Mouse (Mus musculus) E14TG2a.4 (cell line): ENCODE results near the gene Psme1.

ENCODE experiments used
- H3K27me3 ChIP-seq: 2 replicates; pipeline ENCODE4 v1.6.1; 2014; ENCODE audit warnings: low read length, control low read depth; ENCODE audit not compliant: insufficient read depth
- H3K36me3 ChIP-seq: 2 replicates; pipeline ENCODE4 v1.6.1; 2014; ENCODE audit warnings: low read length, control low read depth; ENCODE audit not compliant: insufficient read depth
- H3K4me1 ChIP-seq: replicated peaks from 2 replicates; pipeline ENCODE4 v1.6.1; 2014; ENCODE audit warnings: low read depth, low read length, control low read depth
- H3K4me3 ChIP-seq: replicated peaks from 2 replicates; pipeline ENCODE4 v1.5.1; 2014; ENCODE audit warnings: mild to moderate bottlenecking, low read length
- H3K9me3 ChIP-seq: 2 replicates; pipeline ENCODE4 v1.6.1; 2014; ENCODE audit warnings: low read length, control low read depth
- CTCF ChIP-seq: conservative IDR thresholded peaks from 2 replicates; pipeline ENCODE4 v1.5.1; 2014; ENCODE audit warnings: low read length
- NANOG ChIP-seq: IDR thresholded peaks from 2 replicates; pipeline ENCODE4 v1.6.1; 2014; ENCODE audit warnings: borderline replicate concordance, low read length, mixed read lengths
- POU5F1 ChIP-seq: IDR thresholded peaks from 2 replicates; pipeline ENCODE4 v1.6.1; 2014; ENCODE audit warnings: low read length, borderline replicate concordance

Psme1 gene

DNA sequence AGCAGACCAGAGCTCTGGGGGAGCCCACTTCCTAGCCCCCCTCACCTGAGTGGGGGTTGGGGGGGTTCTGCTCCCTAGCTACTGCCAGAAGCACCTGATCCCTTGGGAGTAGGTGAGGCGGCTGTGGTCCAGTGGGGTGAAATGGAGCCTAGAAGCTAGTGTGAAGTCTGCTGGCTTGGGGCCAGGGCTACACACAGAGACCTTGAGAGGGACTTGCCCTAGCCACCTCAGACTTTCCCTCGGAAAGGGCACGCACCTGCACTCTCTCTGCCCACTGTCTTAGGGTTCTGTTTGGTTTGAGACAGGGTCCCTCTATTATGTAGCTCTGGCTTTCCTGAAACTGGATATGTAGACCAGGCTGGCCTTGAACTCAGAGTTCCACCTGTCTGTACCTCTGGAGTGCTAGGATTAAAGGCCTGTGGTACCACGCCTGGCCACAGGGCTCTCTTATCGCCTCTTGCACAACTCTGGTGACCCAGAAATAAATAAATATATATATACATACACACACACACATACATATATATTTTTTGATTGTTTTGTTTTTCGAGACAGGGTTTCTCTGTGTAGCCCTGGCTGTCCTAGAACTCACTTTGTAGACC is 846 bp downstream of the Psme1 start:
- Histone ChIP-seq H3K9me3 (no peaks in the 10 kb centered on the region), H3K4me3 (peak overlapping the region; percentile 88), H3K36me3 (peaks cover 24% of the 10 kb centered on the region), H3K27me3 (no peaks in the 10 kb centered on the region), H3K4me1 (peaks cover 63% of the 10 kb centered on the region)
- TF ChIP-seq CTCF (no peak), NANOG (no peak), POU5F1 (no peak)

DNA sequence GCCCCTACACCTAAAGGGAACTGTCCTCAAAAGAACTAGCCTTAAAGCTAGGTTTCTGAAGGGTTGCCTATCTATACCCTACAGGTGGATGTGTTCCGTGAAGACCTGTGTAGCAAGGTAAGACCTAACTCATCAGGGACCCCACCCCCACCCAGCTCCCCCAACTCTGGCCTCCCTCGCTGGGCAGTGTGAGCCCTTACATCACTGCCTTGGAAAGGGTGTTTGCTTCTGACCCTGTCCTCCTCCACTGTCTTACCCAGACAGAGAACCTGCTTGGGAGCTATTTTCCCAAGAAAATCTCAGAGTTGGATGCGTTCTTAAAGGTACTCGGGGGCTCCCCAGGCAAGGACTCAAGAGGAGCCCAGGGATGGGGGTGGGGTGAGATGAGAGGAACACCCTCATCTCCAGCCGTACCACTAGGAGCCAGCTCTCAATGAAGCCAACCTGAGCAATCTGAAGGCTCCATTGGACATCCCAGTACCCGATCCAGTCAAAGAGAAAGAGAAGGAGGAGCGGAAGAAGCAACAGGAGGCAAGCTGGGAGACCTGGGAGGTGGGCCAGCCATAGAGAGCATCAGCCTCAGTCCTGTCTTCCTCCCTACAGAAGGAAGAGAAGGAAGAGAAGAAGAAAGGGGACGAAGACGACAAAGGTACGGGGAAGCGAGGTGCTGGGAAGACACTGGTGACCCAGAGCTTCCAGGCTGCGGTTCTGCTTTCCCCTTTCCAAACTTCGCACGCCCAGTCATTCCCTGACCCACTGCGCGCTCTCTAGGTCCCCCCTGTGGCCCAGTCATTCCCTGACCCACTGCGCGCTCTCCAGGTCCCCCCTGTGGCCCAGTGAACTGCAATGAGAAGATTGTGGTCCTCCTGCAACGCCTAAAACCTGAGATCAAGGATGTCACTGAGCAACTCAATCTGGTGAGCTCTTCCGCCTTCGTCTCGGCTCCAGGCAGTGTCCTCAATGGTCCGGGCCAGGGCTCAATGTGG is 1.9 kb downstream of the Psme1 start:
- Histone ChIP-seq H3K4me3 (peak overlapping the region; percentile 13; the same call in 1 of the 2 replicates), H3K36me3 (peaks cover 24% of the 10 kb centered on the region), H3K4me1 (peaks cover 70% of the 10 kb centered on the region), H3K27me3 (peaks cover 5% of the 10 kb centered on the region), H3K9me3 (no peaks in the 10 kb centered on the region)
- TF ChIP-seq CTCF = no peak
- no peak for TF ChIP-seq NANOG
- no peak for TF ChIP-seq POU5F1

GRCm38 (mm10) chr14:55580731-55581130 is 2.8 kb downstream of the Psme1 start:
- Histone ChIP-seq H3K4me1 (peaks cover 71% of the 10 kb centered on the region), H3K27me3 (peaks cover 5% of the 10 kb centered on the region), H3K4me3 (no peak overlapping the region), H3K36me3 (peaks cover 24% of the 10 kb centered on the region), H3K9me3 (no peaks in the 10 kb centered on the region)
- TF ChIP-seq CTCF (no peak), POU5F1 (no peak), NANOG (no peak)

GRCm38 (mm10) chr14:55581981-55582681 is 4.2 kb downstream of the Psme1 start:
- Histone ChIP-seq H3K36me3 (peaks cover 27% of the 10 kb centered on the region), H3K4me3 (no peak overlapping the region), H3K27me3 (peaks cover 5% of the 10 kb centered on the region), H3K9me3 (no peaks in the 10 kb centered on the region), H3K4me1 (peaks cover 66% of the 10 kb centered on the region)
- TF ChIP-seq CTCF (peak; percentile 75), POU5F1 (no peak), NANOG (no peak)

- H3K4me3 ChIP-seq = peak overlapping the region; percentile 85
- no peaks in the 10 kb centered on the region for H3K9me3 ChIP-seq
- H3K27me3 ChIP-seq = peaks cover 5% of the 10 kb centered on the region
- TF ChIP-seq POU5F1 (no peak), CTCF (no peak)
- H3K36me3 ChIP-seq = peaks cover 43% of the 10 kb centered on the region
- peaks cover 62% of the 10 kb centered on the region for H3K4me1 ChIP-seq
Observed at GRCm38 (mm10) chr14:55584303-55584701, 6.4 kb downstream of the Psme1 start.

- Histone ChIP-seq H3K4me1 (peaks cover 58% of the 10 kb centered on the region), H3K4me3 (peak within 1 kb of the TSS; percentile 85), H3K27me3 (peaks cover 5% of the 10 kb centered on the region), H3K36me3 (peaks cover 41% of the 10 kb centered on the region), H3K9me3 (no peaks in the 10 kb centered on the region)
- TF ChIP-seq NANOG = no peak
- TF ChIP-seq POU5F1 = no peak
- no peak for TF ChIP-seq CTCF
Observed at GRCm38 (mm10) chr14:55584702-55585565, 7.0 kb downstream of the Psme1 start, which contains the start of gene Emc9. TSS of gene Emc9 (minus strand) at chr14:55585302.

- Histone ChIP-seq H3K27me3 (peaks cover 5% of the 10 kb centered on the region), H3K4me3 (peak overlapping the region; percentile 85), H3K9me3 (no peaks in the 10 kb centered on the region), H3K4me1 (peaks cover 58% of the 10 kb centered on the region), H3K36me3 (peaks cover 36% of the 10 kb centered on the region)
- TF ChIP-seq NANOG (no peak), CTCF (no peak), POU5F1 (no peak)
Observed at GRCm38 (mm10) chr14:55585566-55585960, 7.6 kb downstream of the Psme1 start.

DNA sequence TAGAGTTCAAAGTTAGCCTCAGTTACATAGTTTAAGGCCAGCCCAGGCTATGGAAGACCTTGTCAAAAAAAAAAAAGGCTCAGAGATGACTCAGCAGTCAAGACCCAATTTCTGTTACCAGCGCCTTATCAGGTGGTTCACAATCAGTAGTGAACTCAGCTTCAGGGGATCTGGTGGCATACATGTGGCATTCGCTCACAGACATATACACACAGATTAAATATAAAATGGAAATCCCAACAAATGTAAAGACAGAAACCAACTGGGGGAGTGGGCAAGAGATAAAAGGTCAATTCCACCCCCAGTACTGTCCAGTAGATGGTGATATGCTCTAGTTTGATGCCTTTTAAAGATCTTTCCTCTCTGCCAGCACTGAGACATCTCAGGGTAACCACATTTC is 8.2 kb downstream of the Psme1 start:
- H3K4me3 ChIP-seq = no peak overlapping the region
- TF ChIP-seq POU5F1 (no peak), NANOG (no peak), CTCF (no peak)
- H3K4me1 ChIP-seq = peaks cover 53% of the 10 kb centered on the region
- H3K27me3 ChIP-seq = peaks cover 5% of the 10 kb centered on the region
- no peaks in the 10 kb centered on the region for H3K9me3 ChIP-seq
- H3K36me3 ChIP-seq = peaks cover 30% of the 10 kb centered on the region
